Mouse (Mus musculus): ENCODE measurements at regions not wholly inside any gene's neighbourhood (a gene's known extent, or its start where the extent isn't known, plus 50 kb on each side); places are given as distances from the start of the nearest gene placed in this dataset.

DNA sequence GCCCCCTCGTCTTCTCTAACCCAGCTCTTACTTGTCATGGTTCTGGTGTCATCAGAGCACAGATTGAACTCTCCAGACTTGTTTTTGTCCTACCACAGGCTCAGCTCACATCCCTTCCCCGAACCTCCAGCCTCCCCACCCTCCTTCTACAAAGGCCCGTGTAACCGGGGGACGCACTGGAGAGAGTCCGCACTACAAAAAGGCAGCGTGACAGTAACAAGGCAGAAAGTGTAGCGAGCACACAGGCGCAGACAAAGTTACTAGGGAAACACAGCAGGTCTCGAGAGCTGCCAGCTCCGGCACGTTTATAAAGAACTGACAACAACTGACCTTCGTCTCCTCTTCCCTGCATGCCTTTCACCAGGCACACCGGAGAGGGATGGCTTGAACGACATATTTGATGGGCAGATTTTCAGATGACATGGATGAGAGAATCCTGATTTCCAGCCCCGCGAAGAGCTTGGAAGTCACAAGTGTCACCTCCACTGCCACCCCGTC, 260.2 kb upstream of the Zfp64 start:
- H3K9me3 ChIP-seq (ENCODE audit: low read depth, low read length), result no peaks in the 10 kb centered on the region
- 74% methylated on average over 18 of the region's 18 CpGs for WGBS
- H3K9ac ChIP-seq, result no peak overlapping the region
- no peak for DNase-seq
- no peak overlapping the region for H3K27ac ChIP-seq (ENCODE audit: low read depth)
- H3K4me1 ChIP-seq (ENCODE audit: insufficient read depth), result no peaks in the 10 kb centered on the region
- no peak overlapping the region for H3K4me2 ChIP-seq
- ATAC-seq (ENCODE audit: insufficient read depth), result no peak
- H3K36me3 ChIP-seq (ENCODE audit: insufficient read depth), result no peaks in the 10 kb centered on the region
- H3K4me3 ChIP-seq (ENCODE audit: low read depth, low read length), result no peak overlapping the region
- H3K27me3 ChIP-seq (ENCODE audit: insufficient read depth, low read length), result no peaks in the 10 kb centered on the region
- TF ChIP-seq CTCF (IDR thresholded peaks at IDR 0.05; ENCODE audit: low read depth), result no peak

DNA sequence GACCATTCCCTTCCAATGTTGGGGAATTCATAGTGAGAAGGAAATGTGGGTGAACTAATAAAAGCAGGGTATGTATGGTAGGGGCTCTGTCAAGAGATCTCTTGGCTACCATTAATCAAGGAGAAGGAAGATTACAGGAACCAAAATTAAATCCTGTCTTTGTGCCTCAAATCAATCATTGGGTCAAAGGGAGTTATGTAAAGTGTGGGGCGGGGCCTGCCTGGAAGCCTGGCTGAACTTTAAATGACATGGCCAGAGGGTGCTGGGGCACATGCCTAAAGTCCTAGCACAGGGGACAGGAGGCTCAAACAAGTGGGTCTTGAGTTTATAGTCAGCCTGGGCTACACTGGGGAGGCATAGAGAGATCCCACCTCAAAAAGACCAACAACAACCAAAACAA, 259.0 kb upstream of the Zfp64 start:
- no peak for TF ChIP-seq CTCF (IDR thresholded peaks at IDR 0.05; ENCODE audit: low read depth)

DNA sequence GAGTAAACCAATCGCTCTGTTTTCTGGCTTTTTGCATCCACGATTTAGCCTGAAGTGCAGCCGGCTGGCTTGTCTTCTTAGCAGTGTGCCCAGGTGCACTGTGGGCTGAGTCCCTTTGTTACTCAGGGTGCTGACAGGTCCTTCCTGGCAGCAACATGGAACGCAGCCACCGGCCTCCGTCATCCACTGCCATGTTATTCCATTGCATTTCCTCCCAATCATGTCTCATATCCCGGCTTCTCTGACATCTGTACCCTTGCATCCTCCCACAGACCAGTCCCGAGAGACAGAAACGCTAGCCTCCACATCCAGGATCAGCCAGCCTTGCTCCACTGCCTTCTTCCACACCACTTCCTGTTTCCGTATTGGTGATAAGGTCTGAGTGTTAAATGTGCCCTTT, 257.9 kb upstream of the Zfp64 start:
- peak; percentile 63 for DNase-seq
- ATAC-seq (ENCODE audit: insufficient read depth), result peak; percentile 31; the same call in 1 of the 2 replicates
- 33% methylated on average over 10 of the region's 10 CpGs for WGBS
- Histone ChIP-seq H3K36me3 (ENCODE audit: insufficient read depth) (no peaks in the 10 kb centered on the region), H3K4me2 (no peak overlapping the region), H3K9ac (no peak overlapping the region), H3K27ac (ENCODE audit: low read depth) (peak overlapping the region; percentile 43; the same call in 1 of the 2 replicates), H3K4me1 (ENCODE audit: insufficient read depth) (no peaks in the 10 kb centered on the region), H3K27me3 (ENCODE audit: insufficient read depth, low read length) (no peaks in the 10 kb centered on the region), H3K4me3 (ENCODE audit: low read depth, low read length) (no peak overlapping the region), H3K9me3 (ENCODE audit: low read depth, low read length) (no peaks in the 10 kb centered on the region)
- no peak for TF ChIP-seq CTCF (IDR thresholded peaks at IDR 0.05; ENCODE audit: low read depth)

More for the DNA sequence above, 259.0 kb upstream of the Zfp64 start:
- H3K9ac ChIP-seq, result no peak overlapping the region
- no peak overlapping the region for H3K4me2 ChIP-seq
- DNase-seq (no peak), ATAC-seq (ENCODE audit: insufficient read depth) (no peak)
- H3K4me1 ChIP-seq (ENCODE audit: insufficient read depth), result no peaks in the 10 kb centered on the region
- H3K4me3 ChIP-seq (ENCODE audit: low read depth, low read length), result no peak overlapping the region
- H3K36me3 ChIP-seq (ENCODE audit: insufficient read depth), result no peaks in the 10 kb centered on the region
- no peaks in the 10 kb centered on the region for H3K27me3 ChIP-seq (ENCODE audit: insufficient read depth, low read length)
- WGBS, result 85% methylated on average over 1 of the region's 1 CpGs
- no peaks in the 10 kb centered on the region for H3K9me3 ChIP-seq (ENCODE audit: low read depth, low read length)
- H3K27ac ChIP-seq (ENCODE audit: low read depth), result no peak overlapping the region

DNA sequence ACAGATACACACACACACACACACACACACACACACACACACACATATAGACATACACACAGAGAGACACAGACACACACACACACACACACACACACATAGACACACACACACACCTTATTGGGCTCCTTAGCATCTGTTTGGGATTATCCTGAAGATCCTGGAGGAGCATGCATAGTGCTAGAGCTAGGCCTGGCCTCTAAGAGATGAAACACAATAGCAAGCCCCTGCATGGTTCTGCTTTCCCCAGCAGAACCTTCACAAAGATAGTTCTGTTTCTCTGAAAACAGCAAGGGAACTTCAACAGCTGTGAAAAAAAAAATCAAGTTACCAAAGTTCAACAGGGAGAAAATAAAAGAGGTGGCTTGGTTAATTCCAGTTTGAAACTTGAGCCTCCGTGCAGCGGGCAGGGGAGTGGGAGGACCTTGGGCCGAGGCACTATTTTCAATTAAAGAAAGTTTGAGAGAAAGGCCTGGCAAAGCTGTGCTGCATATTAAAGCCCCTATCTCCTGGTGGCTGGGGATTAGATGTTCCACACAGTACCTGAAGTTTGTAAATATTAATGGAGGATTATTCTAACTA, 257.4 kb upstream of the Zfp64 start:
- Histone ChIP-seq H3K9ac (no peak overlapping the region), H3K4me1 (ENCODE audit: insufficient read depth) (no peaks in the 10 kb centered on the region), H3K9me3 (ENCODE audit: low read depth, low read length) (no peaks in the 10 kb centered on the region), H3K27ac (ENCODE audit: low read depth) (peak overlapping the region; percentile 43; the same call in 1 of the 2 replicates), H3K4me2 (no peak overlapping the region), H3K27me3 (ENCODE audit: insufficient read depth, low read length) (no peaks in the 10 kb centered on the region), H3K36me3 (ENCODE audit: insufficient read depth) (no peaks in the 10 kb centered on the region), H3K4me3 (ENCODE audit: low read depth, low read length) (no peak overlapping the region)
- ATAC-seq (ENCODE audit: insufficient read depth) (no peak), DNase-seq (peak; percentile 58)
- no peak for TF ChIP-seq CTCF (IDR thresholded peaks at IDR 0.05; ENCODE audit: low read depth)
- 19% methylated on average over 3 of the region's 3 CpGs for WGBS

DNA sequence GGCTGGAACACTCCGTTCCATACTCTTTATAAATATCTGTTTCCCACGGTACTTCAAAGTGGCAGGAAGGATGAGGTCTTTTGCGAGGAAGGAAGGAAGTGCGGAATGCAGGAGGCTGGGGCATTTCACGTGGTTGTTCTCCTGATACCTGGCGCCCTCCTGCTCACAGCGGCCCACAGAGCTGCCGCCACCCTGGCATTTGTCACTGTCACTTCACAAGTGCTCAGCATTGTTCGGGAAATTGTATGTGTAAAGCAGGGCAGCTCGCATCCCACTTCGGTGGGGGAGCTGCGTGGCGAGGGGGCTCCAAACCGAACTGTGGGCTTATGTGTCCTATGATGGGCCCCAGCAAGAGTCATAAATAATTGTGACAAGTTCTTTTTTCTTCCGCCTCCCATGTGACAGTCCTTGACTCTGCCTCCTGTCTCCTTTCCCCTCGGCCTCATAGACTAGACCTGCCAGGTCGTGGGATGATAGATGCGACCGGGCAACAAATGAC, 248.9 kb upstream of the Zfp64 start:
- no peak overlapping the region for H3K9ac ChIP-seq
- H3K9me3 ChIP-seq (ENCODE audit: low read depth, low read length), result no peaks in the 10 kb centered on the region
- H3K27ac ChIP-seq (ENCODE audit: low read depth), result no peak overlapping the region
- H3K27me3 ChIP-seq (ENCODE audit: insufficient read depth, low read length), result no peaks in the 10 kb centered on the region
- ATAC-seq (ENCODE audit: insufficient read depth) (peak; percentile 35; the same call in 1 of the 2 replicates), DNase-seq (peak; percentile 34)
- no peaks in the 10 kb centered on the region for H3K4me1 ChIP-seq (ENCODE audit: insufficient read depth)
- no peak for TF ChIP-seq CTCF (IDR thresholded peaks at IDR 0.05; ENCODE audit: low read depth)
- no peak overlapping the region for H3K4me3 ChIP-seq (ENCODE audit: low read depth, low read length)
- H3K36me3 ChIP-seq (ENCODE audit: insufficient read depth), result no peaks in the 10 kb centered on the region
- H3K4me2 ChIP-seq, result peak overlapping the region; percentile 21; the same call in 1 of the 2 replicates
- 16% methylated on average over 19 of the region's 19 CpGs for WGBS

DNA sequence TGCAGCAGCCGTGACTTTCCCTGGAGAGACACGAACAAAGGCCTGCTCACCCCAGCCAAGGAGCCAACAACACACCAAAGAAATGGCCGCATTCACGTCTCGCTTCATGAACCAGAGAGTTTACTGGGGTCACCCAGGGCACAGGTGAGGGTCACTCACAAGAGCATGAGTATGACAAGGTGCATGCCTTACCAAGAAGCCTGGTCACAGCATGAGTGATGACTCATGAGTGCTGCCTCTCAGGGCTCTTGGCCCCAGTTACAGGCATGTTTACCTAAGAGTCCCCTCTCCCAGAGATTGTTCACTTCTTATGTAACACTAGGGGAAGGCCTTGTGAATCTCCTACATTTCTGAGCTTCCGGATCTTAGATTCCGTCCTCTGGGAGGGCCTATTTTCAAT, 236.6 kb upstream of the Zfp64 start:
- Histone ChIP-seq H3K4me1 (ENCODE audit: insufficient read depth) (no peaks in the 10 kb centered on the region), H3K9me3 (ENCODE audit: low read depth, low read length) (no peaks in the 10 kb centered on the region), H3K9ac (no peak overlapping the region), H3K27me3 (ENCODE audit: insufficient read depth, low read length) (no peaks in the 10 kb centered on the region), H3K4me3 (ENCODE audit: low read depth, low read length) (no peak overlapping the region), H3K36me3 (ENCODE audit: insufficient read depth) (no peaks in the 10 kb centered on the region), H3K27ac (ENCODE audit: low read depth) (no peak overlapping the region), H3K4me2 (no peak overlapping the region)
- no peak for DNase-seq
- WGBS, result 74% methylated on average over 7 of the region's 7 CpGs
- TF ChIP-seq CTCF (IDR thresholded peaks at IDR 0.05; ENCODE audit: low read depth), result no peak
- ATAC-seq (ENCODE audit: insufficient read depth), result no peak

DNA sequence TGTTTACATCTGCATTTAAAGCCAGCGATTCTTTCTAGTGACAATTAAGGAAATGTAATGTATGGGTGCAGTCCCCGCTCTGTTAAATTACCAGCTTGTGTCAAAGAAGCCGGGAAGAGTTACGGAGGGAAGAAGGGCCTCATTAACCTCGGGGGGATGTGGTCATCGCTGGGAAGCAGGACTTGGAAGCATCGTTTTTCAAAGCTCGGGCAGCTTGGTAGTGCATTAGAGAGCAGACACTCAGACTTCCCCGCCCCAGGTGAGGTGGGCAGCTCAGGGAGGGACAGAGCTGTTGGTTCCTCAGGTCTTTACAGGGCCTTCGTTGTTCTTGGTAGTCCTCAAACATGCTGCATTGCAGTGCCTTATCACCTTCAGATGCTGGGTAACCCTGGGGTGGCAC, 236.1 kb upstream of the Zfp64 start:
- Histone ChIP-seq H3K27me3 (ENCODE audit: insufficient read depth, low read length) (no peaks in the 10 kb centered on the region), H3K36me3 (ENCODE audit: insufficient read depth) (no peaks in the 10 kb centered on the region), H3K4me1 (ENCODE audit: insufficient read depth) (no peaks in the 10 kb centered on the region), H3K4me2 (no peak overlapping the region), H3K9me3 (ENCODE audit: low read depth, low read length) (no peaks in the 10 kb centered on the region), H3K4me3 (ENCODE audit: low read depth, low read length) (no peak overlapping the region), H3K9ac (no peak overlapping the region), H3K27ac (ENCODE audit: low read depth) (no peak overlapping the region)
- no peak for TF ChIP-seq CTCF (IDR thresholded peaks at IDR 0.05; ENCODE audit: low read depth)
- 40% methylated on average over 10 of the region's 10 CpGs for WGBS
- DNase-seq, result no peak
- ATAC-seq (ENCODE audit: insufficient read depth), result no peak

Data from lung, embryonic 14.5 days (tissue).